Mouse (Mus musculus): Measurements from ENCODE around the gene Rbm47. TPM values are rescaled to one million over a fixed set of nuclear protein-coding genes. Genes with fewer than 3 reads are reported as not detected.

Rbm47 gene
- polyA plus RNA-seq, 1 experiment from 2014 or later = 2.2 TPM

- H3K4me3 ChIP-seq = no peak overlapping the region
- H3K36me3 ChIP-seq = no peaks in the 10 kb centered on the region
- no peaks in the 10 kb centered on the region for H3K27me3 ChIP-seq (replicated peaks)
- H3K4me1 ChIP-seq (replicated peaks) = peaks cover 3% of the 10 kb centered on the region; the same call in 1 of the 2 replicates
- no peak overlapping the region for H3K27ac ChIP-seq (ENCODE audit: poor library complexity, severe bottlenecking)
- H3K9ac ChIP-seq = no peak overlapping the region
- no peak overlapping the region for H3K4me2 ChIP-seq
- H3K9me3 ChIP-seq (replicated peaks) = no peaks in the 10 kb centered on the region
- ATAC-seq (ENCODE audit: insufficient number of reproducible peaks, low FRiP score) = no peak
- WGBS = 80% methylated on average over 14 of the region's 14 CpGs
These were observed 29.6 kb downstream of the Rbm47 start for GRCm38 (mm10) chr5:66143093-66144032.

GRCm38 (mm10) chr5:66141474-66141873 lies 31.4 kb downstream of the Rbm47 start:
- no peaks in the 10 kb centered on the region for H3K36me3 ChIP-seq
- H3K9me3 ChIP-seq (replicated peaks) = no peaks in the 10 kb centered on the region
- H3K4me1 ChIP-seq (replicated peaks) = peaks cover 3% of the 10 kb centered on the region; the same call in 1 of the 2 replicates
- H3K4me2 ChIP-seq = no peak overlapping the region
- no peak overlapping the region for H3K4me3 ChIP-seq
- no peak overlapping the region for H3K27ac ChIP-seq (ENCODE audit: poor library complexity, severe bottlenecking)
- WGBS = 83% methylated on average over 4 of the region's 4 CpGs
- no peaks in the 10 kb centered on the region for H3K27me3 ChIP-seq (replicated peaks)
- ATAC-seq (ENCODE audit: insufficient number of reproducible peaks, low FRiP score) = no peak
- H3K9ac ChIP-seq = no peak overlapping the region

- ATAC-seq (ENCODE audit: insufficient number of reproducible peaks, low FRiP score) = no peak
- Histone ChIP-seq H3K36me3 (no peaks in the 10 kb centered on the region), H3K4me3 (no peak overlapping the region), H3K9ac (no peak overlapping the region), H3K9me3 (replicated peaks) (no peaks in the 10 kb centered on the region), H3K27me3 (replicated peaks) (no peaks in the 10 kb centered on the region), H3K27ac (ENCODE audit: poor library complexity, severe bottlenecking) (no peak overlapping the region), H3K4me2 (no peak overlapping the region), H3K4me1 (replicated peaks) (peaks cover 6% of the 10 kb centered on the region; the same call in 1 of the 2 replicates)
- 25% methylated on average over 6 of the region's 6 CpGs for WGBS
These were observed 33.2 kb downstream of the Rbm47 start for GRCm38 (mm10) chr5:66139634-66140295.

- H3K4me1 ChIP-seq (replicated peaks) = peaks cover 6% of the 10 kb centered on the region; the same call in 1 of the 2 replicates
- H3K9ac ChIP-seq = no peak overlapping the region
- H3K36me3 ChIP-seq = no peaks in the 10 kb centered on the region
- no peak overlapping the region for H3K4me2 ChIP-seq
- no peaks in the 10 kb centered on the region for H3K27me3 ChIP-seq (replicated peaks)
- no peak overlapping the region for H3K27ac ChIP-seq (ENCODE audit: poor library complexity, severe bottlenecking)
- no peak overlapping the region for H3K4me3 ChIP-seq
- H3K9me3 ChIP-seq (replicated peaks) = no peaks in the 10 kb centered on the region
- ATAC-seq (ENCODE audit: insufficient number of reproducible peaks, low FRiP score) = no peak
- 54% methylated on average over 6 of the region's 6 CpGs for WGBS
These were observed 33.7 kb downstream of the Rbm47 start for GRCm38 (mm10) chr5:66139171-66139570.

GRCm38 (mm10) chr5:66138597-66138996 lies 34.3 kb downstream of the Rbm47 start:
- H3K27ac ChIP-seq (ENCODE audit: poor library complexity, severe bottlenecking) = no peak overlapping the region
- no peaks in the 10 kb centered on the region for H3K9me3 ChIP-seq (replicated peaks)
- H3K4me3 ChIP-seq = no peak overlapping the region
- H3K36me3 ChIP-seq = no peaks in the 10 kb centered on the region
- peaks cover 6% of the 10 kb centered on the region; the same call in 1 of the 2 replicates for H3K4me1 ChIP-seq (replicated peaks)
- H3K9ac ChIP-seq = no peak overlapping the region
- WGBS = 30% methylated on average over 10 of the region's 10 CpGs
- ATAC-seq (ENCODE audit: insufficient number of reproducible peaks, low FRiP score) = no peak
- H3K27me3 ChIP-seq (replicated peaks) = no peaks in the 10 kb centered on the region
- H3K4me2 ChIP-seq = no peak overlapping the region

- H3K9ac ChIP-seq = no peak overlapping the region
- 66% methylated on average over 4 of the region's 4 CpGs for WGBS
- no peak overlapping the region for H3K27ac ChIP-seq (ENCODE audit: poor library complexity, severe bottlenecking)
- no peaks in the 10 kb centered on the region for H3K36me3 ChIP-seq
- H3K27me3 ChIP-seq (replicated peaks) = no peaks in the 10 kb centered on the region
- no peak for ATAC-seq (ENCODE audit: insufficient number of reproducible peaks, low FRiP score)
- no peak overlapping the region for H3K4me2 ChIP-seq
- H3K4me3 ChIP-seq = no peak overlapping the region
- H3K9me3 ChIP-seq (replicated peaks) = no peaks in the 10 kb centered on the region
- H3K4me1 ChIP-seq (replicated peaks) = peaks cover 6% of the 10 kb centered on the region; the same call in 1 of the 2 replicates
These were observed 35.7 kb downstream of the Rbm47 start for GRCm38 (mm10) chr5:66137250-66137649.

GRCm38 (mm10) chr5:66135853-66136210 lies 37.1 kb downstream of the Rbm47 start:
- H3K4me1 ChIP-seq (replicated peaks) = peaks cover 6% of the 10 kb centered on the region; the same call in 1 of the 2 replicates
- no peak overlapping the region for H3K9ac ChIP-seq
- no peaks in the 10 kb centered on the region for H3K36me3 ChIP-seq
- no peaks in the 10 kb centered on the region for H3K9me3 ChIP-seq (replicated peaks)
- no peak overlapping the region for H3K4me2 ChIP-seq
- WGBS = 82% methylated on average over 3 of the region's 3 CpGs
- ATAC-seq (ENCODE audit: insufficient number of reproducible peaks, low FRiP score) = no peak
- H3K27me3 ChIP-seq (replicated peaks) = no peaks in the 10 kb centered on the region
- H3K27ac ChIP-seq (ENCODE audit: poor library complexity, severe bottlenecking) = no peak overlapping the region
- H3K4me3 ChIP-seq = no peak overlapping the region

- no peak for ATAC-seq (ENCODE audit: insufficient number of reproducible peaks, low FRiP score)
- WGBS = 74% methylated on average over 11 of the region's 11 CpGs
- no peak overlapping the region for H3K4me2 ChIP-seq
- no peak overlapping the region for H3K9ac ChIP-seq
- no peaks in the 10 kb centered on the region for H3K9me3 ChIP-seq (replicated peaks)
- no peak overlapping the region for H3K27ac ChIP-seq (ENCODE audit: poor library complexity, severe bottlenecking)
- no peaks in the 10 kb centered on the region for H3K36me3 ChIP-seq
- no peak overlapping the region for H3K4me3 ChIP-seq
- no peaks in the 10 kb centered on the region for H3K27me3 ChIP-seq (replicated peaks)
- H3K4me1 ChIP-seq (replicated peaks) = peaks cover 6% of the 10 kb centered on the region; the same call in 1 of the 2 replicates
These were observed 37.6 kb downstream of the Rbm47 start for GRCm38 (mm10) chr5:66135161-66135852.

GRCm38 (mm10) chr5:66134578-66134977 lies 38.3 kb downstream of the Rbm47 start:
- H3K4me2 ChIP-seq = no peak overlapping the region
- H3K9me3 ChIP-seq (replicated peaks) = no peaks in the 10 kb centered on the region
- H3K36me3 ChIP-seq = no peaks in the 10 kb centered on the region
- no peak overlapping the region for H3K27ac ChIP-seq (ENCODE audit: poor library complexity, severe bottlenecking)
- no peaks in the 10 kb centered on the region for H3K27me3 ChIP-seq (replicated peaks)
- no peak overlapping the region for H3K4me3 ChIP-seq
- peaks cover 6% of the 10 kb centered on the region; the same call in 1 of the 2 replicates for H3K4me1 ChIP-seq (replicated peaks)
- no peak for ATAC-seq (ENCODE audit: insufficient number of reproducible peaks, low FRiP score)
- no peak overlapping the region for H3K9ac ChIP-seq
- 86% methylated on average over 7 of the region's 7 CpGs for WGBS

- H3K4me1 ChIP-seq (replicated peaks) = no peaks in the 10 kb centered on the region
- H3K9me3 ChIP-seq (replicated peaks) = no peaks in the 10 kb centered on the region
- 80% methylated on average over 3 of the region's 3 CpGs for WGBS
- ATAC-seq (ENCODE audit: insufficient number of reproducible peaks, low FRiP score) = no peak
- H3K4me2 ChIP-seq = no peak overlapping the region
- H3K4me3 ChIP-seq = no peak overlapping the region
- no peak overlapping the region for H3K9ac ChIP-seq
- no peaks in the 10 kb centered on the region for H3K36me3 ChIP-seq
- H3K27me3 ChIP-seq (replicated peaks) = no peaks in the 10 kb centered on the region
- no peak overlapping the region for H3K27ac ChIP-seq (ENCODE audit: poor library complexity, severe bottlenecking)
These were observed 44.0 kb downstream of the Rbm47 start for GRCm38 (mm10) chr5:66128948-66129347.

- H3K27ac ChIP-seq (ENCODE audit: poor library complexity, severe bottlenecking) = no peak overlapping the region
- WGBS = 82% methylated on average over 11 of the region's 11 CpGs
- H3K4me3 ChIP-seq = no peak overlapping the region
- no peak for ATAC-seq (ENCODE audit: insufficient number of reproducible peaks, low FRiP score)
- H3K9me3 ChIP-seq (replicated peaks) = no peaks in the 10 kb centered on the region
- H3K9ac ChIP-seq = no peak overlapping the region
- H3K36me3 ChIP-seq = no peaks in the 10 kb centered on the region
- no peak overlapping the region for H3K4me2 ChIP-seq
- no peaks in the 10 kb centered on the region for H3K4me1 ChIP-seq (replicated peaks)
- no peaks in the 10 kb centered on the region for H3K27me3 ChIP-seq (replicated peaks)
These were observed 47.5 kb downstream of the Rbm47 start for GRCm38 (mm10) chr5:66125418-66125817.
